28 mouse cellular contexts compared by ENCODE assay signal in genomic region chr13:51214746-51215145, GRCm38 (mm10). TPM values are rescaled to one million over a fixed set of nuclear protein-coding genes. Genes with fewer than 3 reads are reported as not detected.
DNase-seq lines count a peak whose midpoint lies in the region; ATAC-seq and TF ChIP-seq lines count a peak whose summit lies in the region.
"Had no signal": no experiment of that assay in that cellular context is flagged by ENCODE, and none has a peak within 500 bp of the region (broad histone marks: within the 10 kb centered on the region; RNA-seq: fewer than 3 reads in every experiment).

No protein-coding gene starts in this region.

- H3K79me2 ChIP-seq in liver, adult 2 months (ENCODE audit: control insufficient read depth, insufficient read depth, low read length) = no peaks in the 10 kb centered on the region

- H3K9me3 ChIP-seq in embryonic facial prominence, embryonic 14.5 days (ENCODE audit: control insufficient read depth, low read length) = no peaks in the 10 kb centered on the region
- H3K9me3 ChIP-seq in limb, embryonic 14.5 days (ENCODE audit: control insufficient read depth, low read length) = no peaks in the 10 kb centered on the region
- H3K9me3 ChIP-seq: forebrain, embryonic 12.5 days; forebrain, embryonic 15.5 days; heart, embryonic 12.5 days; heart, embryonic 15.5 days had no signal

- ATAC-seq in embryonic facial prominence, embryonic 14.5 days (ENCODE audit: low read depth) = no peak
- ATAC-seq in limb, embryonic 14.5 days (ENCODE audit: low FRiP score, low read depth) = no peak
- ATAC-seq: activated CD4-positive, CD25-positive, alpha-beta regulatory T cell, adult 4 months; CD4-positive, CD25-positive, alpha-beta regulatory T cell, adult 4 months; forebrain, embryonic 15.5 days; hindbrain, postnatal 0 days had no signal

- H3K4me1 ChIP-seq in liver, adult 2 months (ENCODE audit: control insufficient read depth, insufficient read depth, low read length) = peaks cover 4% of the 10 kb centered on the region; the same call in 1 of the 2 replicates
- H3K4me1 ChIP-seq in embryonic facial prominence, embryonic 14.5 days (ENCODE audit: control insufficient read depth, insufficient read depth, low read length) = peaks cover 10% of the 10 kb centered on the region
- 0 out of 2 replicates have a peak, but pooled peaks cover 5% of the 10 kb centered on the region for H3K4me1 ChIP-seq in limb, embryonic 14.5 days (ENCODE audit: control insufficient read depth, insufficient read depth, low read length)
- H3K4me1 ChIP-seq: forebrain, embryonic 12.5 days; forebrain, embryonic 15.5 days; heart, embryonic 12.5 days; heart, embryonic 15.5 days had no signal

- no peaks in the 10 kb centered on the region for H3K27me3 ChIP-seq in liver, adult 2 months (ENCODE audit: control insufficient read depth, insufficient read depth, low read length)
- H3K27me3 ChIP-seq in embryonic facial prominence, embryonic 14.5 days (replicated peaks; ENCODE audit: control insufficient read depth, insufficient read depth, low read length) = no peaks in the 10 kb centered on the region
- H3K27me3 ChIP-seq in limb, embryonic 14.5 days (ENCODE audit: control insufficient read depth, insufficient read depth, low read length) = no peaks in the 10 kb centered on the region
- H3K27me3 ChIP-seq: forebrain, embryonic 12.5 days; forebrain, embryonic 15.5 days; heart, embryonic 12.5 days; heart, embryonic 15.5 days had no signal

- H3K9ac ChIP-seq in liver, adult 2 months (ENCODE audit: low read depth, low read length) = no peak overlapping the region
- no peak overlapping the region for H3K9ac ChIP-seq in embryonic facial prominence, embryonic 14.5 days (ENCODE audit: low read depth, low read length)
- H3K9ac ChIP-seq in limb, embryonic 14.5 days (ENCODE audit: low read depth, low read length, severe bottlenecking) = no peak overlapping the region
- H3K9ac ChIP-seq: forebrain, embryonic 12.5 days; forebrain, embryonic 15.5 days; heart, embryonic 12.5 days; heart, embryonic 15.5 days; hindbrain, embryonic 14.5 days had no signal

- 18% methylated on average over 2 of the region's 2 CpGs for WGBS in liver, adult 2 months
- WGBS in embryonic facial prominence, embryonic 14.5 days = 39% methylated on average over 2 of the region's 2 CpGs
- WGBS in limb, embryonic 14.5 days = 45% methylated on average over 2 of the region's 2 CpGs

- no peak overlapping the region for H3K4me3 ChIP-seq in liver, adult 2 months (ENCODE audit: insufficient read depth, low read depth, low read length)
- no peak overlapping the region for H3K4me3 ChIP-seq in embryonic facial prominence, embryonic 14.5 days (ENCODE audit: low read depth, low read length)
- H3K4me3 ChIP-seq in limb, embryonic 14.5 days (replicated peaks; ENCODE audit: low read length) = no peak overlapping the region
- H3K4me3 ChIP-seq: erythroblast, embryonic 14.5 days; forebrain, embryonic 12.5 days; forebrain, embryonic 15.5 days; heart, embryonic 12.5 days; heart, embryonic 15.5 days had no signal

- TF ChIP-seq CTCF in liver, adult 2 months (IDR thresholded peaks at IDR 0.05; ENCODE audit: low read depth, low read length) = no peak

- intact Hi-C loops in heart, postnatal 25 days (cut with DNase I) = no loop called here

- H3K36me3 ChIP-seq in liver, adult 2 months (ENCODE audit: control insufficient read depth, insufficient read depth, low read length) = no peaks in the 10 kb centered on the region
- no peaks in the 10 kb centered on the region for H3K36me3 ChIP-seq in embryonic facial prominence, embryonic 14.5 days (ENCODE audit: control insufficient read depth, insufficient read depth, low read length)
- no peaks in the 10 kb centered on the region for H3K36me3 ChIP-seq in limb, embryonic 14.5 days (ENCODE audit: control insufficient read depth, insufficient read depth, low read length)
- H3K36me3 ChIP-seq: forebrain, embryonic 12.5 days; forebrain, embryonic 15.5 days; heart, embryonic 12.5 days; heart, embryonic 15.5 days had no signal

- no peak for TF ChIP-seq POLR2A in liver, adult 2 months (IDR thresholded peaks at IDR 0.05; ENCODE audit: extremely low read depth, insufficient read depth, low read length)
- no peak for TF ChIP-seq POLR2A in limb, embryonic 14.5 days (IDR thresholded peaks at IDR 0.05; ENCODE audit: borderline replicate concordance, extremely low read depth, insufficient read depth, insufficient read length)

- H3K4me2 ChIP-seq in embryonic facial prominence, embryonic 14.5 days (ENCODE audit: low read depth, low read length) = no peak overlapping the region
- H3K4me2 ChIP-seq in limb, embryonic 14.5 days (replicated peaks; ENCODE audit: low read depth, low read length, severe bottlenecking) = no peak overlapping the region
- H3K4me2 ChIP-seq: forebrain, embryonic 12.5 days; forebrain, embryonic 15.5 days; heart, embryonic 12.5 days; heart, embryonic 15.5 days; hindbrain, embryonic 14.5 days had no signal

- DNase-seq in liver, adult 2 months (ENCODE audit: extremely low read depth, low read depth, low spot score) = peak; percentile 28
- DNase-seq in liver = no peak
- DNase-seq in embryonic facial prominence, embryonic 14.5 days (ENCODE audit: low spot score) = peak; percentile 69
- DNase-seq in limb, embryonic 14.5 days (ENCODE audit: low spot score) = no peak
- DNase-seq in thymus, postnatal 36 days = no peak
- DNase-seq in heart, postnatal 25 days (ENCODE audit: low spot score) = no peak
- DNase-seq: adrenal gland, adult 8-10 months; adrenal gland, postnatal 25 days; cerebellum, adult 11-12 months; cerebellum, adult 8-10 months; cerebellum, postnatal 10 days; cerebellum, postnatal 36 days; embryo, embryonic 11 days; gastrocnemius, postnatal 25 days; heart, adult 18-20 months; heart, postnatal 10 days; heart, postnatal 4 days had no signal

- H3K27ac ChIP-seq in liver, adult 2 months (replicated peaks; ENCODE audit: insufficient read depth, low read depth, low read length) = no peak overlapping the region
- H3K27ac ChIP-seq in embryonic facial prominence, embryonic 14.5 days (replicated peaks; ENCODE audit: low read depth, low read length) = peak overlapping the region; percentile 59
- peak overlapping the region; percentile 55; the same call in 1 of the 2 replicates for H3K27ac ChIP-seq in limb, embryonic 14.5 days (replicated peaks; ENCODE audit: low read depth, low read length)
- H3K27ac ChIP-seq: forebrain, embryonic 12.5 days; forebrain, embryonic 15.5 days; heart, embryonic 15.5 days; hindbrain, embryonic 14.5 days; hindbrain, postnatal 0 days had no signal

RNA-seq across cellular contexts. Expression of gene Nxnl2, which starts 43.9 kb away (rescaled TPM):
- 0.07 and 0.09 TPM in 2 replicates for total RNA-seq in liver, adult 2 months (2014; rRNA removed)
- polyA plus RNA-seq in liver, adult 2 months (2012; rRNA removed) = 0.06 TPM in 1 of 2 replicates, not detected in the other
- polyA plus RNA-seq in embryonic facial prominence, embryonic 14.5 days (2014; fragmentation: Nextera tagmentation; extraction: Ambion mirVana) = 1.6 and 2.4 TPM in 2 replicates
- polyA plus RNA-seq in limb, embryonic 14.5 days (2012; rRNA removed) = 7.6 and 7.8 TPM in 2 replicates
- polyA plus RNA-seq in limb, embryonic 14.5 days (2014; fragmentation: Nextera tagmentation; extraction: Ambion mirVana) = 5.2 and 7.3 TPM in 2 replicates
- total RNA-seq in heart, postnatal 25 days (2021) = 1 to 10 TPM in 1 of 2 experiments, under 1 TPM in 1; 0.62 to 1.1 TPM
- total RNA-seq: gastrocnemius, adult 8-10 months; gastrocnemius, postnatal 25 days; MEL had no signal
- polyA plus RNA-seq: erythroblast, embryonic 14.5 days had no signal

Comparison
In these comparisons a context has a peak if more than half of its experiments do, and no peak if none do; other contexts are left out.
1. DNase-seq: peak in liver, adult 2 months (single experiment) and embryonic facial prominence, embryonic 14.5 days (single experiment); none in liver (single experiment), limb, embryonic 14.5 days (single experiment), thymus, postnatal 36 days (0 of 2) and heart, postnatal 25 days (single experiment).